Mouse (Mus musculus) 3T3-L1 (cell line): ENCODE measurements around the gene Prima1.

ENCODE experiments used
- DNase-seq: peaks from one replicate; pipeline ENCODE4 v3.0.0-alpha.2; 2015; ENCODE audit warnings: low read depth, low spot score

Gene Prima1

GRCm38 (mm10) chr12:103155406-103155805 lies 86.5 kb downstream of the Prima1 start:
- DNase-seq = no peak

- DNase-seq = no peak
These were observed 87.0 kb downstream of the Prima1 start for GRCm38 (mm10) chr12:103154927-103155326.

GRCm38 (mm10) chr12:103150247-103150646 lies 91.7 kb downstream of the Prima1 start:
- DNase-seq = no peak
